Mouse (Mus musculus) retina, embryonic 14.5 days (tissue): ENCODE measurements at regions not wholly inside any gene's neighbourhood (a gene's known extent, or its start where the extent isn't known, plus 50 kb on each side); places are given as distances from the start of the nearest gene placed in this dataset.

Source experiments
- DNase-seq: peaks from one replicate; pipeline ENCODE4 v3.0.0-alpha.2; 2015; ENCODE audit warnings: low spot score

- DNase-seq, result no peak
Observed at GRCm38 (mm10) chr2:43005686-43006085, 352.3 kb upstream of the Lrp1b start.

DNA sequence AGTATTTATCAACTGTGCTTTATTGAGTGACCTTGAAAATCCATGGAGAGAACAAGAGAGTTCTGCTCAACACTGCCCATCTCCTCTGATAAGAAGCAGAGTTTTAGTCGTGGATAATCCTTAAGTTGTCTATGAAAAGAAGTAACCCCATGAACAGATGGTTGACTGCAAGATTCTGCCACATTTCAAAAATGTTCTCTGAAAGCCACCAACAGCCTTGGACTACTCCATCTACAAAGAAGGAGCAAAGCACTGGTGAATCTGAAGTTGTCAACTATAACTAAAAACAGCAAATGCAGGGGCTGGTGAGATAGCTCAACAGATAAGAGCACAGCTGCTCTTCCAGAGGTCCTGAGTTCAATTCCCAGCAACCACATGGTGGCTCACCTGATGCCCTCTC, 337.6 kb upstream of the Lrp1b start:
- no peak for DNase-seq

GRCm38 (mm10) chr2:42968741-42969140, 315.3 kb upstream of the Lrp1b start:
- DNase-seq, result peak; percentile 6
